Mouse (Mus musculus) hematopoietic stem cell, adult 5-6 weeks (primary cell): ENCODE data around the gene Naglu. TPM values are rescaled to one million over a fixed set of nuclear protein-coding genes. Genes with fewer than 3 reads are reported as not detected.
"Not testable (repeated sequence)": the region's sequence is repeated elsewhere in the genome, so short reads cannot be mapped to it uniquely, and the experiment has no call there.

ENCODE experiments used
- ATAC-seq, 2 experiments: fragments of 125-278 bp in 1 of 2; replicated peaks in 1 of 2; 2 replicates each; pipeline ENCODE4 v1.8.0; 2016 to 2017; ENCODE audit warnings: inconsistent platforms in 2 of 2, mild to moderate bottlenecking in 2 of 2, moderate number of reproducible peaks in 2 of 2, low read depth in 1 of 2, moderate TSS enrichment in 1 of 2; ENCODE audit not compliant: low FRiP score in 2 of 2, poor library complexity in 2 of 2, severe bottlenecking in 2 of 2, insufficient read depth in 1 of 2, low TSS enrichment in 1 of 2
- total RNA-seq: library from RNA; stranded (forward); fragments of 172-1452, 232-1000 nt; gene quantifications from 2 replicates; pipeline ENCODE4 v1.2.3, GENCODE M21; 2017

Naglu gene
- total RNA-seq, 1 experiment from 2014 or later, result 16.4 TPM

- no peak for ATAC-seq
Measured at GRCm38 (mm10) chr11:101098231-101098630, 28.4 kb downstream of the Naglu start.

- ATAC-seq, result no peak
Measured at GRCm38 (mm10) chr11:101103011-101103410, 33.2 kb downstream of the Naglu start.

GRCm38 (mm10) chr11:101109351-101109750 is 39.5 kb downstream of the Naglu start:
- ATAC-seq, result no peak

GRCm38 (mm10) chr11:101110708-101111107 is 40.9 kb downstream of the Naglu start:
- ATAC-seq, result no peak

- ATAC-seq, result no peak
Measured at GRCm38 (mm10) chr11:101111178-101111577, 41.4 kb downstream of the Naglu start.

- ATAC-seq, result no peak
Measured at GRCm38 (mm10) chr11:101112186-101112585, 42.4 kb downstream of the Naglu start.

GRCm38 (mm10) chr11:101115564-101115963 is 45.8 kb downstream of the Naglu start:
- ATAC-seq, result no peak

GRCm38 (mm10) chr11:101118105-101118504 is 48.3 kb downstream of the Naglu start:
- ATAC-seq, result no peak

GRCm38 (mm10) chr11:101119131-101119760 is 49.4 kb downstream of the Naglu start:
- peak; percentile 24 to 66 for ATAC-seq

- ATAC-seq, result peak; percentile 93 to 97
Measured at GRCm38 (mm10) chr11:101119761-101120544, 50.1 kb downstream of the Naglu start, which contains the start of the genes Retreg3 and Tubg1. Retreg3 (minus strand) TSS chr11:101119893. Tubg1 (plus strand) TSS chr11:101119938.

- no peak for ATAC-seq
Measured at GRCm38 (mm10) chr11:101120545-101121188, 50.9 kb downstream of the Naglu start.

GRCm38 (mm10) chr11:101124494-101124893 is 54.7 kb downstream of the Naglu start:
- ATAC-seq, result not testable (repeated sequence)

GRCm38 (mm10) chr11:101125008-101125407 is 55.2 kb downstream of the Naglu start:
- ATAC-seq, result not testable (repeated sequence)

GRCm38 (mm10) chr11:101127075-101127474 is 57.3 kb downstream of the Naglu start:
- no peak for ATAC-seq

Other genes starting within 250 kb of the Naglu start
- 58.8 and 66.2 TPM in 2 replicates for gene Stat5b, start 219.3 kb upstream of the Naglu start, total RNA-seq
- gene Stat5a, start 210.7 kb upstream of the Naglu start, total RNA-seq, result 48.2 and 54.6 TPM in 2 replicates
- gene Stat3, start 130.5 kb upstream of the Naglu start, total RNA-seq, result 108 and 135 TPM in 2 replicates
- 9.8 and 13.4 TPM in 2 replicates for gene Cavin1, start 99.1 kb upstream of the Naglu start, total RNA-seq
- gene Atp6v0a1, start 60.6 kb upstream of the Naglu start, total RNA-seq, result 7.5 and 32.6 TPM in 2 replicates
- gene Hsd17b1, start 8.4 kb downstream of the Naglu start, total RNA-seq, result not detected in 2 replicates
- 20.0 and 21.7 TPM in 2 replicates for gene Coasy, start 12.6 kb downstream of the Naglu start, total RNA-seq
- gene Mlx, start 17.3 kb downstream of the Naglu start, total RNA-seq, result 36.5 and 57.0 TPM in 2 replicates
- 34.5 and 60.5 TPM in 2 replicates for gene Psmc3ip, start 25.4 kb downstream of the Naglu start, total RNA-seq
- 30.9 and 38.8 TPM in 2 replicates for gene Retreg3, start 49.9 kb downstream of the Naglu start, total RNA-seq
- 30.0 and 47.4 TPM in 2 replicates for gene Tubg1, start 49.9 kb downstream of the Naglu start, total RNA-seq
- not detected in 2 replicates for gene Tubg2, start 85.9 kb downstream of the Naglu start, total RNA-seq
- gene Cntnap1, start 100.5 kb downstream of the Naglu start, total RNA-seq, result 0.31 TPM in 1 of 2 replicates, not detected in the other
- gene Plekhh3, start 101.3 kb downstream of the Naglu start, total RNA-seq, result 0.50 TPM in 1 of 2 replicates, not detected in the other
- gene Ccr10, start 105.4 kb downstream of the Naglu start, total RNA-seq, result not detected in 2 replicates
- gene Ezh1, start 156.5 kb downstream of the Naglu start, total RNA-seq, result 38.1 and 45.0 TPM in 2 replicates
- gene Ramp2, start 176.0 kb downstream of the Naglu start, total RNA-seq, result 6.9 TPM in 1 of 2 replicates, not detected in the other
- 55.0 and 59.3 TPM in 2 replicates for gene Vps25, start 183.7 kb downstream of the Naglu start, total RNA-seq
- gene Wnk4, start 190.6 kb downstream of the Naglu start, total RNA-seq, result 0.63 TPM in 1 of 2 replicates, not detected in the other
- gene Cntd1, start 209.0 kb downstream of the Naglu start, total RNA-seq, result 1.3 and 2.4 TPM in 2 replicates
- 24.6 and 33.0 TPM in 2 replicates for gene Coa3, start 209.1 kb downstream of the Naglu start, total RNA-seq
- 139 and 177 TPM in 2 replicates for gene Becn1, start 232.3 kb downstream of the Naglu start, total RNA-seq
- gene Psme3, start 246.2 kb downstream of the Naglu start, total RNA-seq, result 101 and 128 TPM in 2 replicates